Mouse (Mus musculus) hindbrain, embryonic 14.5 days (tissue): ENCODE results near the gene Cyp2c40. TPM values are rescaled to one million over a fixed set of nuclear protein-coding genes. Genes with fewer than 3 reads are reported as not detected.

Experiments used
- polyA plus RNA-seq: library from polyadenylated mRNA; unstranded; fragments of >200 nt; fragmentation: Nextera tagmentation; extraction: Ambion mirVana; gene quantifications from 2 replicates; pipeline ENCODE4 v1.2.1, GENCODE M21; 2014

The Cyp2c40 gene
- polyA plus RNA-seq, 1 experiment from 2014 or later: not detected

Other genes starting within 250 kb of the Cyp2c40 start
- gene Cyp2c67, start 163.8 kb downstream of the Cyp2c40 start, polyA plus RNA-seq: not detected in 2 replicates
- not detected in 2 replicates for gene Cyp2c68, start 71.8 kb downstream of the Cyp2c40 start, polyA plus RNA-seq
- gene Cyp2c69, start 74.0 kb upstream of the Cyp2c40 start, polyA plus RNA-seq: not detected in 2 replicates
- gene Cyp2c37, start 179.6 kb upstream of the Cyp2c40 start, polyA plus RNA-seq: not detected in 2 replicates